Mouse (Mus musculus) cerebellum, adult 2 months (tissue): ENCODE measurements around the gene Cyp2d9. TPM values are rescaled to one million over a fixed set of nuclear protein-coding genes. Genes with fewer than 3 reads are reported as not detected.
"Not testable (repeated sequence)": the region's sequence is repeated elsewhere in the genome, so short reads cannot be mapped to it uniquely, and the experiment has no call there.

Experiments used
- DNase-seq, 2 experiments: peaks; one replicate each; pipeline ENCODE4 v3.0.0; 2021
- H3K27ac ChIP-seq: fragments of 200-500 bp; 2 replicates; pipeline ENCODE4 v1.5.1; 2012; ENCODE audit warnings: low read length, control low read depth, inconsistent platforms; ENCODE audit not compliant: insufficient read depth
- H3K27me3 ChIP-seq: fragments of 200-500 bp; 2 replicates; pipeline ENCODE4 v1.6.1; 2012; ENCODE audit warnings: inconsistent platforms, mild to moderate bottlenecking, low read length, moderate library complexity; ENCODE audit not compliant: control insufficient read depth, insufficient read depth
- H3K4me1 ChIP-seq: fragments of 200-500 bp; 2 replicates; pipeline ENCODE4 v1.6.1; 2011; ENCODE audit warnings: low read length; ENCODE audit not compliant: control insufficient read depth, insufficient read depth
- H3K4me3 ChIP-seq: fragments of 200-500 bp; replicated peaks from 2 replicates; pipeline ENCODE3; 2011; ENCODE audit warnings: mild to moderate bottlenecking, low read depth, low read length, control low read depth; ENCODE audit not compliant: insufficient read depth
- CTCF ChIP-seq: fragments of 200-500 bp; IDR thresholded peaks from 2 replicates; pipeline ENCODE4 v1.5.1; 2011; ENCODE audit warnings: low read depth, mild to moderate bottlenecking, control low read depth, low read length, moderate library complexity, borderline replicate concordance; ENCODE audit not compliant: insufficient read depth
- POLR2A ChIP-seq: fragments of 200-500 bp; IDR thresholded peaks from 2 replicates; pipeline ENCODE4 v1.6.1; 2011; ENCODE audit warnings: low read length, control low read depth, borderline replicate concordance; ENCODE audit not compliant: insufficient read depth
- WGBS: fragments of 180-500 bp; shearing (Covaris S2); methylation state at CpG from one replicate; pipeline ENCODE4 v1.1.7; 2018; 5-methylcytosine and 5-hydroxymethylcytosine counted together
- polyA plus RNA-seq: library from polyadenylated mRNA; depleted of rRNA; stranded (reverse); fragments of >200 nt; gene quantifications from 2 replicates; pipeline ENCODE4 v1.2.3, GENCODE M21; 2012

Gene Cyp2d9
- polyA plus RNA-seq, 1 experiment = not detected

GRCm38 (mm10) chr15:82434541-82434940 is 1.3 kb downstream of the Cyp2d9 start:
- WGBS = 65% methylated on average over 3 of the region's 3 CpGs
- DNase-seq = no peak

DNA sequence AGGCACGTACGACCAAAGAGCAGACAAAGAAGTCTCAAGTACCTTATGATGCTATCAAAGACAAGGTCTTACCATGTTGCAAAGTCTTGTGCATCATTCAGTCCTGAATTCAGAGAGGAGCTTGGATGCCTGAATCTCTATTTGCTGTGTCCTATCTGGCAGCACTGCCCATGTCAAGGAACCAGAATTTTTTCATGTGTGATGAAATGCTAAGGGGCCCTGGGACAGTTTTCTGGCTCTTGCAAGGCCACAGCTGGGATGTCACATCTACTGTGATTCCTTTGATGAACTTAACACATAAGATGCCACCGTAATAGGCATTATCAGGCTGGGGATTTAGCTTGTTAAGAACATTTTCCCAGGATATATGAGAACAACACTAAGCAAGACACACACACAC is 1.8 kb downstream of the Cyp2d9 start:
- no peak for DNase-seq
- 26% methylated on average over 3 of the region's 3 CpGs for WGBS
- no peak for TF ChIP-seq CTCF
- no peak for TF ChIP-seq POLR2A
- H3K4me1 ChIP-seq = no peaks in the 10 kb centered on the region
- no peak overlapping the region for H3K4me3 ChIP-seq
- no peaks in the 10 kb centered on the region for H3K27me3 ChIP-seq
- H3K27ac ChIP-seq = no peak overlapping the region

More at GRCm38 (mm10) chr15:82434541-82434940, 1.3 kb downstream of the Cyp2d9 start:
- Histone ChIP-seq H3K27me3 (no peaks in the 10 kb centered on the region), H3K4me1 (no peaks in the 10 kb centered on the region), H3K4me3 (no peak overlapping the region), H3K27ac (no peak overlapping the region)
- TF ChIP-seq POLR2A (no peak), CTCF (no peak)

DNA sequence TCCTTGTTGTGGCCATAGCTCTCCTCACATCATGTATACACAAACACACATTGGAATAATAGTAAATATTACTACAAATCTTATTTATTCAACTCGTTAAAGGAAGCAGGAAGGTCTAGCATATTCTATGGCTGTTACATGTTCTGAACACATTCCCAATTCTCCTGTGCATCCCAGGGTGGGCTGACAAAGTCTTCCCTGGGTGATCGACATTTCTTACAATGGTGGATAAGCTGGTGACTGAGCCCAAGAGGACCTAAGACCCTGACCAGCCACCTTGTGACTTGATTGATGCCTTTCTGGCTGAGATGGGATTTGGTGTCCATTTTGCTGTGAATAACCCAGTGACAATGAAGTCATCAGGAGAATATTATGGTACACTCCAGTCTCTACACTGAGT is 2.4 kb downstream of the Cyp2d9 start:
- TF ChIP-seq POLR2A = no peak
- TF ChIP-seq CTCF = no peak
- no peak for DNase-seq
- 82% methylated on average over 2 of the region's 2 CpGs for WGBS
- no peaks in the 10 kb centered on the region for H3K27me3 ChIP-seq
- no peaks in the 10 kb centered on the region for H3K4me1 ChIP-seq
- no peak overlapping the region for H3K4me3 ChIP-seq
- H3K27ac ChIP-seq = no peak overlapping the region

DNA sequence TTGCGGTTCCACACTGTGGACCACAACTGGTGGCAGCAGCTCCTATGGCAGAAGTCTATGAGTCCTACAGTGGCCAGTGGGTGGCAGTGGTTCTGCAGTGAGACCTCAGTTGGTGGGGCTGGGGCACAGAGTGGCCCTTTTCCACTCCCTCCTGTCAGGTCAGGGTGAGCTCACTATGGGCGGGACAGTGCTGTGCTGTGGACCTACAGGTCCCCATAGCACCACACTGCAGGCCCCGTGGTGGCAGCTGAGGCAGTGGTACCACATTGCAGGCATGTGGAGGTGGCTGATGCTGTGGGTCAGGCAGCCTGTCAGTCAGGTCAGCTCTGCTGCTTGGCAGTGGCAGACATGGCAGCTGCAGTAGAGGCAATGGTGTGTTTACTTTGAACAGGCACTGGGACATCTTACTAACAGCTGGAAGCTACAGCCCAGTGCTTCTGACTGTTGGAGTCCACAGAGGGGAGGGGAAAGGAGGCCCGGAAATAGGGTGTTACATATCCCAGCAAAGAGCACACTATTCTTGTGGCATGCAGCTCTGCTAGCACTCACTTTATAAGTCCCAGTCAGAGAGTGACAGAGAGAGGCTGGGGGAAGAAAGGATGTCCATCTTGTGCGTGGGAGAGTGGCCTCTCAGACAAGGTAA is 4.9 kb downstream of the Cyp2d9 start:
- H3K27me3 ChIP-seq = no peaks in the 10 kb centered on the region
- WGBS = 65% methylated on average over 5 of the region's 5 CpGs
- H3K4me3 ChIP-seq = no peak overlapping the region
- H3K27ac ChIP-seq = no peak overlapping the region
- no peaks in the 10 kb centered on the region for H3K4me1 ChIP-seq
- TF ChIP-seq CTCF = no peak
- no peak for TF ChIP-seq POLR2A
- no peak for DNase-seq

DNA sequence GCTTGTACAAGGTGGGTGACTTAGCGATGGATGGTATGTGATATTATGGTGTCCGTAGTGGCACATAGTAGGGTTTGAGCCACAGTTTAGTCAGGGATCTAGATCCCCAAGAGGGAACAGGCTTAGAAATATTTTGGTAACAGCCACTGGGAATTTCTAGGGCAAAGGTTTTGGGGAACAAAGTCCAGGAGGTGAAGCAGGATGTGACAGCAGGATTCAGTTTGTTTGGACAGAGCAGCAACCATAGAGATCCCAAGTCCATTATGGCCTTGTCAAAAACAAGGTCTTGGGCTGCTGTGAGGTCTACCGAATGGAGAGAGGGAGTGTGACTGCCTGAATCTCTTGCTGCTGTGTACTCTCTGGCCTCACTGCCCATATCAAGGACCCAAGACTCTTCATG is 10.4 kb downstream of the Cyp2d9 start:
- H3K27ac ChIP-seq = no peak overlapping the region
- DNase-seq = no peak
- no peak overlapping the region for H3K4me3 ChIP-seq
- WGBS = 94% methylated on average over 3 of the region's 3 CpGs
- no peak for TF ChIP-seq CTCF
- no peak for TF ChIP-seq POLR2A
- H3K4me1 ChIP-seq = no peaks in the 10 kb centered on the region
- H3K27me3 ChIP-seq = no peaks in the 10 kb centered on the region

- TF ChIP-seq CTCF = no peak
- TF ChIP-seq POLR2A = no peak
- no peaks in the 10 kb centered on the region for H3K27me3 ChIP-seq
- 72% methylated on average over 8 of the region's 8 CpGs for WGBS
- no peaks in the 10 kb centered on the region for H3K4me1 ChIP-seq
- no peak overlapping the region for H3K4me3 ChIP-seq
- DNase-seq = no peak
- no peak overlapping the region for H3K27ac ChIP-seq
Observed at GRCm38 (mm10) chr15:82445196-82445595, 12.0 kb downstream of the Cyp2d9 start.

DNA sequence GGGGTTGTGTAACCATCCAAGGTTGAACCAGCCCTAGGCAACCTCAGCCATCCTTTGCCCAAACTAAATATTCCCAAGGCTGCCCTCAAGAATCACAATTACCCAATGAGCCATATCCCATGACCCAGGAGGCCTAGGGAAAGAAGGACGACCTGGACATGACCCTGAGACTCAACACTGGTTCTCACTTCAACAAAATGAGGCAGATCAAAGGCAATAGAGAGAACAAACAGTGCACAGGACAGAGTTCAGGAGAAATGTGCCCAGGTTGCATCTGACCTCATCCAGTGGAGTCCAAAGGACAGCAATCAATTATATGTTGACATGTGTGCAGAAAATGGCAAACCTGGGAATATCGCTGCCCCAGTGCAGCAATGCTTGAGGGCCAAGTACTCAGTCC is 16.8 kb downstream of the Cyp2d9 start:
- DNase-seq, H3K27ac ChIP-seq, H3K27me3 ChIP-seq, H3K4me1 ChIP-seq, H3K4me3 ChIP-seq: not testable (repeated sequence)
- WGBS = 75% methylated on average over 2 of the region's 2 CpGs

DNA sequence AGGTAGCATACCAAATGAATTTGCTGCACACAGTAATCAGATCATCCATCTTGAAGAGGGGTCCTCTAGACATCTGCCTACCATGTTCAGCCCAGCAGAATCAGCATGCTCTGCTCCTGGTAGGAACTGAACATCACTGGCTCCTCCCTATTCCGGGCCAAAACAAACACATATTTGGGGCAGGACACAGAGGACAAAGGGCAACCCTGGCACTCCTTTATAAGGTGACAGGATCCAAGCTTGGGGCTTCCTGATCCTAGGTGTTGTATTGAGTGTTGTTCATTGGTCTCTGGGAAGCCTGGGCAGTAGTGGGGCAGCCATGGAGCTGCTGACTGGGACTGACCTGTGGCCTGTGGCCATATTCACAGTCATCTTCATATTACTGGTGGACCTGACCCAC is 18.9 kb downstream of the Cyp2d9 start:
- not testable (repeated sequence) for H3K27ac ChIP-seq, H3K4me3 ChIP-seq, H3K27me3 ChIP-seq, H3K4me1 ChIP-seq, DNase-seq
- 80% methylated on average over 1 of the region's 1 CpGs for WGBS

- not testable (repeated sequence) for H3K27ac ChIP-seq, H3K4me1 ChIP-seq, H3K27me3 ChIP-seq, H3K4me3 ChIP-seq, DNase-seq
- 86% methylated on average over 6 of the region's 6 CpGs for WGBS
Observed at GRCm38 (mm10) chr15:82453501-82453900, 20.3 kb downstream of the Cyp2d9 start.

- not testable (repeated sequence) for H3K27me3 ChIP-seq, DNase-seq, H3K27ac ChIP-seq, H3K4me3 ChIP-seq, H3K4me1 ChIP-seq
- 79% methylated on average over 6 of the region's 6 CpGs for WGBS
Observed at GRCm38 (mm10) chr15:82456086-82456790, 23.0 kb downstream of the Cyp2d9 start.
